Mouse (Mus musculus) urinary bladder, adult 2 months (tissue): ENCODE results near the gene Scp2d1. TPM values are rescaled to one million over a fixed set of nuclear protein-coding genes. Genes with fewer than 3 reads are reported as not detected.
"Not testable (repeated sequence)": the region's sequence is repeated elsewhere in the genome, so short reads cannot be mapped to it uniquely, and the experiment has no call there.

ENCODE experiments used
- DNase-seq: peaks from one replicate; pipeline ENCODE4 v3.0.0; 2022; ENCODE audit warnings: low spot score
- polyA plus RNA-seq: library from polyadenylated mRNA; depleted of rRNA; stranded (reverse); fragments of >200 nt; gene quantifications from 2 replicates; pipeline ENCODE4 v1.2.3, GENCODE M21; 2012; rRNA removed

The Scp2d1 gene
- not detected in 2 replicates for polyA plus RNA-seq

- DNase-seq, result not testable (repeated sequence)
These were observed at the start of gene Scp2d1 for GRCm38 (mm10) chr2:144823356-144823755. Scp2d1 (plus strand) TSS chr2:144823656.

GRCm38 (mm10) chr2:144774636-144775160 lies 48.8 kb upstream of the Scp2d1 start:
- no peak for DNase-seq

- no peak for DNase-seq
These were observed 47.8 kb upstream of the Scp2d1 start for GRCm38 (mm10) chr2:144775626-144776025.

GRCm38 (mm10) chr2:144779263-144779662 lies 44.2 kb upstream of the Scp2d1 start:
- no peak for DNase-seq

- no peak for DNase-seq
These were observed 42.7 kb upstream of the Scp2d1 start for GRCm38 (mm10) chr2:144780731-144781130.

GRCm38 (mm10) chr2:144781871-144782270 lies 41.6 kb upstream of the Scp2d1 start:
- no peak for DNase-seq

- no peak for DNase-seq
These were observed 41.0 kb upstream of the Scp2d1 start for GRCm38 (mm10) chr2:144782481-144782880.

GRCm38 (mm10) chr2:144783190-144783589 lies 40.3 kb upstream of the Scp2d1 start:
- DNase-seq, result no peak

- no peak for DNase-seq
These were observed 39.6 kb upstream of the Scp2d1 start for GRCm38 (mm10) chr2:144783831-144784230.

- DNase-seq, result no peak
These were observed 31.7 kb upstream of the Scp2d1 start for GRCm38 (mm10) chr2:144791671-144792294.

GRCm38 (mm10) chr2:144797515-144797914 lies 25.9 kb upstream of the Scp2d1 start:
- DNase-seq, result no peak

GRCm38 (mm10) chr2:144807766-144808754 lies 15.4 kb upstream of the Scp2d1 start:
- no peak for DNase-seq

GRCm38 (mm10) chr2:144828457-144828985 lies 5.1 kb downstream of the Scp2d1 start:
- no peak for DNase-seq

GRCm38 (mm10) chr2:144836667-144837311 lies 13.3 kb downstream of the Scp2d1 start:
- no peak for DNase-seq

GRCm38 (mm10) chr2:144837312-144837679 lies 13.8 kb downstream of the Scp2d1 start:
- no peak for DNase-seq

GRCm38 (mm10) chr2:144868827-144869226 lies 45.4 kb downstream of the Scp2d1 start:
- no peak for DNase-seq

Other genes with a start within 250 kb of the Scp2d1 start
- gene Smim26, start 229.6 kb upstream of the Scp2d1 start, polyA plus RNA-seq, result 53.9 and 61.6 TPM in 2 replicates
- 21.6 and 24.7 TPM in 2 replicates for gene Dtd1, start 223.8 kb upstream of the Scp2d1 start, polyA plus RNA-seq